Mouse (Mus musculus) liver, embryonic 13.5 days (tissue): ENCODE results near the gene Krt33a. TPM values are rescaled to one million over a fixed set of nuclear protein-coding genes. Genes with fewer than 3 reads are reported as not detected.

Experiments used
- ATAC-seq: fragments of 200-750 bp; cut with Nextera tagmentation; 2 replicates; pipeline ENCODE4 v1.8.0; 2017; ENCODE audit warnings: low read depth, mild to moderate bottlenecking, moderate number of reproducible peaks, moderate library complexity
- DNase-seq: peaks from one replicate; pipeline ENCODE4 v3.0.0; 2022
- H3K27ac ChIP-seq: fragments of 300-500 bp; sonication (generic); 2 replicates; pipeline ENCODE4 v1.5.1; 2015; ENCODE audit warnings: moderate library complexity, mild to moderate bottlenecking, inconsistent platforms
- H3K27me3 ChIP-seq: fragments of 300-500 bp; sonication (generic); 2 replicates; pipeline ENCODE4 v1.6.1; 2015; ENCODE audit warnings: mild to moderate bottlenecking, inconsistent platforms
- H3K36me3 ChIP-seq: fragments of 300-500 bp; sonication (generic); 2 replicates; pipeline ENCODE4 v1.6.1; 2015; ENCODE audit warnings: mild to moderate bottlenecking, inconsistent platforms
- H3K4me1 ChIP-seq: fragments of 300-500 bp; sonication (generic); replicated peaks from 2 replicates; pipeline ENCODE4 v1.6.1; 2015; ENCODE audit warnings: inconsistent platforms
- H3K4me2 ChIP-seq: fragments of 300-500 bp; sonication (generic); 2 replicates; pipeline ENCODE4 v1.6.1; 2015; ENCODE audit warnings: inconsistent platforms, mild to moderate bottlenecking, moderate library complexity
- H3K4me3 ChIP-seq: fragments of 300-500 bp; sonication (generic); replicated peaks from 2 replicates; pipeline ENCODE4 v1.5.1; 2015; ENCODE audit warnings: mild to moderate bottlenecking, inconsistent platforms
- H3K9ac ChIP-seq: fragments of 300-500 bp; sonication (generic); 2 replicates; pipeline ENCODE4 v1.6.1; 2015; ENCODE audit warnings: mild to moderate bottlenecking, inconsistent platforms
- H3K9me3 ChIP-seq: fragments of 300-500 bp; sonication (generic); replicated peaks from 2 replicates; pipeline ENCODE4 v1.6.1; 2016; ENCODE audit warnings: inconsistent platforms
- WGBS: fragments of 180-500 bp; shearing (Covaris S2); methylation state at CpG from one replicate; pipeline ENCODE4 v1.1.7; 2015; ENCODE audit not compliant: insufficient replicate concordance; 5-methylcytosine and 5-hydroxymethylcytosine counted together
- polyA plus RNA-seq: library from polyadenylated mRNA; unstranded; fragments of >200 nt; fragmentation: Nextera tagmentation; extraction: Ambion mirVana; gene quantifications from 2 replicates; pipeline ENCODE4 v1.2.1, GENCODE M21; 2015

The Krt33a gene
- polyA plus RNA-seq, 1 experiment from 2014 or later: not detected

DNA sequence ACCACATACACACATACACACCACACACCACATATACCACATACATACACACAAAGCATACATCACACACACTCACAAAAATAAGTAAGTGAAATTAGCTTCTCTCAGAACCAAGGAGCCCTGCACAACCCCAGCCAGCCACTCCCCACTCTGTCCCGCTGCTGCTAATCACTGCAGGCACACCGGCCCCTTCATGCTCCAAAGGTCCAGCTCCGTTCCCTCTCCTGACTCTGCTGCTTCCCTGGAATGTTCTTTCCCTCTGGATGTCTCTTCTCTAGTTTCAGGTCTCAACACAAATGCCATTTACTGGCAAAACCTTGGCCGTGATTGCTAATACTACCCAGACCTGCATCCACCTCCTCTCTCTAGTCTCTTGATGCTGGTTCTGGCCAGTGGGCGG is 5.3 kb downstream of the Krt33a start:
- Histone ChIP-seq H3K4me1 (no peaks in the 10 kb centered on the region), H3K4me2 (no peak overlapping the region), H3K36me3 (no peaks in the 10 kb centered on the region), H3K27ac (no peak overlapping the region), H3K27me3 (no peaks in the 10 kb centered on the region), H3K9ac (no peak overlapping the region), H3K9me3 (no peaks in the 10 kb centered on the region), H3K4me3 (no peak overlapping the region)
- ATAC-seq (no peak), DNase-seq (no peak)
- WGBS: 73% methylated on average over 5 of the region's 5 CpGs

DNA sequence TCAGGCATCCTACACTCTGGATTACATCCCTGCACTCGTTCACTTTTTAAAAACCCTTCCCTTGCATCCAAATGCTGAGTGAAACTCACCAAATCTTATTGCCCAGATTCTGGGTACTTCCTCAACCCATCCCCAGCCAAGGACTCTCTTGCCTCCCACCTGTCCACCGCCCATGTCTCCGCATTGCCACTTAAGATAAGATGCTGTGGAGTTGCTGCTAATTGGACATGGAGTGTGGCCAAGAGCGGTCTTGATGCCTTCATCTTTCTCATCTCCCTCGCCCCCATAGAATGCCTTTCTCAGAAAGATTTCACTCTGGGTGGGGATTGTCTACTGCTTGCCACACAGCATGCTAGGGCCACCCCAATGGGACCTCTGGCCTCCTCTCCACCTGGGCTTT is 7.7 kb downstream of the Krt33a start:
- no peak overlapping the region for H3K4me3 ChIP-seq
- DNase-seq: no peak
- WGBS: 67% methylated on average over 5 of the region's 5 CpGs
- H3K9ac ChIP-seq: no peak overlapping the region
- ATAC-seq: no peak
- H3K4me2 ChIP-seq: no peak overlapping the region
- no peaks in the 10 kb centered on the region for H3K9me3 ChIP-seq
- no peaks in the 10 kb centered on the region for H3K27me3 ChIP-seq
- no peaks in the 10 kb centered on the region for H3K4me1 ChIP-seq
- no peak overlapping the region for H3K27ac ChIP-seq
- no peaks in the 10 kb centered on the region for H3K36me3 ChIP-seq

DNA sequence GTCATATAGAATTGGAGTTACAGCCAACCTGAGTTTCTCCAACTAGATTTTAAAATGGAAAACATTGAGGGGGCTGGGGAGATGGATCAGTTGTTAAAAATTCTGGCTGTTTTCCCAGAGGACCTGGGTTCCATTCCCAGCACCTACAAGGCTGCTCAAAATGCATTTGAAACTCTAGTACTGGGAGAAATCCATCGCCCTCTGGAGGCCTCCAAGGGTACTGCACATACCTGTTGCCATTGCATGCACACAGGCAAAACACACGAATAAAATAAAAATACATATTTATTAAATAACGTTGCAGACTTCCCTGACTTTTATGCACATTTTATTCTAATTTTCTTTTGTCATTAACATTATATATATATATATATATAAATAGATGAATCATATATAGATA is 9.4 kb downstream of the Krt33a start:
- 39% methylated on average over 3 of the region's 3 CpGs for WGBS
- no peak overlapping the region for H3K4me2 ChIP-seq
- DNase-seq (no peak), ATAC-seq (no peak)
- H3K4me3 ChIP-seq: no peak overlapping the region
- H3K36me3 ChIP-seq: no peaks in the 10 kb centered on the region
- H3K9ac ChIP-seq: no peak overlapping the region
- H3K9me3 ChIP-seq: no peaks in the 10 kb centered on the region
- no peaks in the 10 kb centered on the region for H3K4me1 ChIP-seq
- no peaks in the 10 kb centered on the region for H3K27me3 ChIP-seq
- H3K27ac ChIP-seq: no peak overlapping the region

DNA sequence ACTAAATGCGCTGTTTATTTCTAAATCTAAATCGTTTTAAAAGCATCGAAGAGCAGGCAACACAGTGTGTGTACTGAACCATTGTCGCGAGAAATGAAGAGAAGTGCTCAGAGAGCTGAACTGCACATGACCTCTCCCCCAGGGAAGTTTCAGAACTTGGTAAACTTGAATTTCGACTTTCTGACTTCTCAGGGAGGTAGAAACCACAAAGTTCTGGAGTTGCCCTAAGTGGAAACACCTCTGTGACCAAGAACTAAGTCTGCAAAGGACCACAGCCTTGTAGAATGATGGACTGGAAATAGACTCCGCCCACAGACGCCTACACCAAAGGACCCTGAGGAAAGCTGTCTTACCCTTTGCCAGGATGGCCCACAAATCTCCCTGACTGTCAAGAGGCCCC is 10.1 kb downstream of the Krt33a start:
- 72% methylated on average over 8 of the region's 8 CpGs for WGBS
- no peak overlapping the region for H3K4me2 ChIP-seq
- H3K4me1 ChIP-seq: no peaks in the 10 kb centered on the region
- H3K9me3 ChIP-seq: no peaks in the 10 kb centered on the region
- ATAC-seq: no peak
- no peak for DNase-seq
- no peaks in the 10 kb centered on the region for H3K36me3 ChIP-seq
- H3K9ac ChIP-seq: no peak overlapping the region
- no peak overlapping the region for H3K4me3 ChIP-seq
- no peaks in the 10 kb centered on the region for H3K27me3 ChIP-seq
- H3K27ac ChIP-seq: no peak overlapping the region

DNA sequence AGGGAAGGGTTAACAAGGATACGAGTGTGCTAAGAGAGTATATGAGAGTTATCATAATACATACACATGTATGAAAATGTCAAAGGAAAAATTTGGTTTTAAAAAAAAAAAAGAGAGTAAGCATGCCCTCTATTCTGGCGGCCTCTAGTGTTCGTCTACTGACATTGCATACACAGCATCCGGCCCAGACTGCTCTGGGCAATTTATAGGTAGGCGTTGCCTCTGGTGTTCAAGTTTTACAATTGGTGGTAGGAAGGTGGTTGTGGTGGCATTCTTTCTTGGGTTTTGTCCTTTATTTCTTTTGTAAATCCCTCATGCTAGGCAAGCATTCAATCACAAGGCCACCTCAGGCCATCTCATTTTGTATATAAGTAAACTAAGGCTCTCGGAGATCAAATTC is 11.2 kb downstream of the Krt33a start:
- H3K27ac ChIP-seq: no peak overlapping the region
- no peak overlapping the region for H3K4me3 ChIP-seq
- WGBS: 25% methylated on average over 6 of the region's 6 CpGs
- DNase-seq (no peak), ATAC-seq (no peak)
- H3K27me3 ChIP-seq: no peaks in the 10 kb centered on the region
- no peaks in the 10 kb centered on the region for H3K9me3 ChIP-seq
- no peak overlapping the region for H3K9ac ChIP-seq
- no peaks in the 10 kb centered on the region for H3K36me3 ChIP-seq
- no peak overlapping the region for H3K4me2 ChIP-seq
- H3K4me1 ChIP-seq: no peaks in the 10 kb centered on the region

DNA sequence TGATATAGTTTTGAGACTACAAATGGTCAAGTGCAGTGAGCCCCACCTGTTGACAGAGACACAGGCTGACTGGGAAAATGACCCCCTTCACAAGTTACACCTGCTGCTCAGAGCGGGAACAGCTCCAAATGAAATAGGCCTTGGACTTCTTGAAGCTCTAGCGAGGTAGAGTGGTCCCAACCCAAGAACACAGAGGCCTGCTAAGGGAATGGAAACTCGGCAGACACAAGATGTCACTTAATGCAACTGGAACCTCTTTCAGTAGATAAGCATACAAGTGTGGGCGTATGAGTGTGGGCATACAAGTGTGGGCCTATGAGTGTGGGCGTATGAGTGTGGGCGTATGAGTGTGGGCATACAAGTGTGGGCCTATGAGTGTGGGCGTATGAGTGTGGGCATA is 16.9 kb downstream of the Krt33a start:
- Histone ChIP-seq H3K4me1 (no peaks in the 10 kb centered on the region), H3K4me3 (no peak overlapping the region), H3K27me3 (peaks cover 5% of the 10 kb centered on the region; the same call in 1 of the 2 replicates), H3K36me3 (no peaks in the 10 kb centered on the region), H3K4me2 (no peak overlapping the region), H3K9ac (no peak overlapping the region), H3K9me3 (no peaks in the 10 kb centered on the region), H3K27ac (no peak overlapping the region)
- DNase-seq: no peak
- WGBS: 69% methylated on average over 7 of the region's 7 CpGs
- ATAC-seq: no peak

DNA sequence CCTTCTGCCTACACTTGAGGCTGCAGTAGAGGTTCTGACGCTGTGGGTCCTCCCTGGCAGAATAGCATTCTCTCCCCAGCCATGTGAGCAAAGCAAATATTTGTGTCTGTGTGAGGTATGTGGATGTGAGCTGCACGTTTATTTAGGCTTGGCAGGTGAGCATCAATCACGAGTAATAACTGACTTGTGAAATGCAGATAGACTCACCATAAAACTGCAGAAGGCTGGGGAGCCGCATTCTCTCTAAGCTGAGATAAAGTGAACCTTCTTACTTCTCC is 21.7 kb downstream of the Krt33a start:
- no peaks in the 10 kb centered on the region for H3K36me3 ChIP-seq
- peaks cover 14% of the 10 kb centered on the region for H3K27me3 ChIP-seq
- no peak overlapping the region for H3K4me3 ChIP-seq
- H3K9ac ChIP-seq: no peak overlapping the region
- H3K4me1 ChIP-seq: no peaks in the 10 kb centered on the region
- DNase-seq (no peak), ATAC-seq (no peak)
- H3K9me3 ChIP-seq: no peaks in the 10 kb centered on the region
- no peak overlapping the region for H3K27ac ChIP-seq
- WGBS: 44% methylated on average over 4 of the region's 4 CpGs
- no peak overlapping the region for H3K4me2 ChIP-seq

DNA sequence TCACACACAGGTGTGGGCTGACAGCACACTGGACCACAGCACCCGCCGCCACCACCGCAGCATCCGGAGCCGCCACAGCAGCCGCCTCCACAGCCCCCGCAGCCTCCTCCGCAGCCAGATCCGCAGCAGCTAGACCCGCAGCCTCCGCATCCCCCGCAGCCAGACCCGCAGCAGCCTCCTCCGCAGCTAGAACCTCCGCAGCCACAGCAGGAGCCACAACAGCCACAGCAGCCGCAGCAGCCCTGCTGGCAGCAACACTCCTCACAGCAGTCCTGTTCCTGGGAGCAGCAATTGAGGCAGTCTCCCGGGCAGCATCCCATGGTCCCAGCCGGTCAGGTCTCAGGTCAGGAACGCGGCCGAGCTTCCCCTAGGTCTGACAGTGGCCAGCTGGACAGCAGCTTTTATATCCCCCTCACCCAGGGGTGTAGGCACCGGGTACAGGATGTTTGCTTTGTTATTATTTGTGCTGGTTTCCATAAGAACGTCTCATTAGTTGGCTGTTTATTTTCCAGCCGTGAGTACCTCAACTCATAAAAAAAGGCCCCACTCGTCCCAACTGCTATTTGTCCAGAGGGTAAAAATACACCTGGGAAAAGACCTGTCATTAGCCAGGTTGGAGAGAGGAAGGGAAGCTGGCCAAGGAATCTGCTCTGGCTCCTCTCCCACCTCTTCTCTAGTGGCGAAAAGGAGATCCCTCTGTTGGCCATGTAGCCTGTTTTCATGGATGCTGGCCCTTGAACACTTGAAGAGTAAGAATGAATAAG is 22.2 kb downstream of the Krt33a start, which contains the start of gene Krtap17-1:
TSS of gene Krtap17-1 (minus strand) at position 375 of the 764 bp plus-strand sequence.
- no peak within 1 kb of the TSS for H3K4me3 ChIP-seq
- H3K9ac ChIP-seq: no peak within 1 kb of the TSS
- H3K27me3 ChIP-seq: peaks cover 14% of the 10 kb centered on the region
- ATAC-seq (no peak), DNase-seq (no peak)
- no peak within 1 kb of the TSS for H3K4me2 ChIP-seq
- H3K4me1 ChIP-seq: no peaks in the 10 kb centered on the region
- H3K27ac ChIP-seq: no peak within 1 kb of the TSS
- H3K36me3 ChIP-seq: no peaks in the 10 kb centered on the region
- H3K9me3 ChIP-seq: no peaks in the 10 kb centered on the region
- 31% methylated on average over 26 of the region's 26 CpGs for WGBS

DNA sequence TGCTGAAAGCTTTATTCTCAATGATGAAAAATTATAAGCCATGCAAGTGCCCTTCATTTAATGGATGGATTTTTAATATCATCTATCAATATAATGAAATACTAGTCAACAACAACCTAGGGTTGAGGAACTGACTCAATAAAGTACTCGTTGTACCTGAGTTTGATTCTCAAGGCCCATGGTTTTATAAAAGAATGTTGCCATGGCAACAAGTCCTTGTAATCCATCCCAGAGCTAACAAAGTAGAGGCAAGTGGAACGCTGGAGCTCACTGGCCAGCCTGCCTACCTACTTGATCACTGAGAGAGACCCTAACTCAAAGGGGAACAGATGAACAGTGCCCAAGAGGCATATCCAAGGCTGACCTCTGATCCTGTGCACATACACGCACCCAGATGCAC is 25.4 kb downstream of the Krt33a start:
- Histone ChIP-seq H3K27ac (no peak overlapping the region), H3K27me3 (peaks cover 14% of the 10 kb centered on the region), H3K9ac (no peak overlapping the region), H3K4me3 (no peak overlapping the region), H3K4me1 (no peaks in the 10 kb centered on the region), H3K36me3 (no peaks in the 10 kb centered on the region), H3K4me2 (no peak overlapping the region), H3K9me3 (no peaks in the 10 kb centered on the region)
- DNase-seq: no peak
- ATAC-seq: no peak
- 60% methylated on average over 3 of the region's 3 CpGs for WGBS

DNA sequence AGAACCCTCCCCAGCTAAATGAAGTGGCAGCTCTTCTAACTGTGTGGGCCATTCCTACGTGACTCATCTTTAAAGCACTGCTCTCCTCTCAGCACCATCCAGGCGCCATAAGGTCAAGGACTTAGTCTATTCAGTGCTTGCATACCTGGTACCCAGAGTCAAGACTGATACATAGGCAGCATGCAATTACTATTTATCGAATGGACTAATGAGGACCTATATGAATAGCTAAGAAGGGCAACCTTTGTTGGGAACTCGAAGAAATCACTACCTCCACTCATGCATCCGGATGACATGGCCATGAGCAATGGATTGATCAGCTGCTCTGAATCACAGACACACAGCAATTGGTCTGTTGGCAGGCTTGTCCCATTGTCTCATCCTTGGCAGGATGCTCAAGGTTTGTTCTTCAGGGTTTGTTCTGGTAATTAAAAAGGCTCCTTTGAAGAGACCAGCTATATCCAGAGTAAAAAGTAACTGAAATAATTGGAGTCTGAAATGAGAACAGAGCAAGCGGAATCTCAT is 26.1 kb downstream of the Krt33a start:
- Histone ChIP-seq H3K36me3 (no peaks in the 10 kb centered on the region), H3K4me3 (no peak overlapping the region), H3K9me3 (no peaks in the 10 kb centered on the region), H3K9ac (no peak overlapping the region), H3K4me2 (no peak overlapping the region), H3K27me3 (peaks cover 14% of the 10 kb centered on the region), H3K27ac (no peak overlapping the region), H3K4me1 (no peaks in the 10 kb centered on the region)
- DNase-seq (no peak), ATAC-seq (no peak)
- whole genome bisulfite sequencing: 50% methylated on average over 6 of the region's 6 CpGs

DNA sequence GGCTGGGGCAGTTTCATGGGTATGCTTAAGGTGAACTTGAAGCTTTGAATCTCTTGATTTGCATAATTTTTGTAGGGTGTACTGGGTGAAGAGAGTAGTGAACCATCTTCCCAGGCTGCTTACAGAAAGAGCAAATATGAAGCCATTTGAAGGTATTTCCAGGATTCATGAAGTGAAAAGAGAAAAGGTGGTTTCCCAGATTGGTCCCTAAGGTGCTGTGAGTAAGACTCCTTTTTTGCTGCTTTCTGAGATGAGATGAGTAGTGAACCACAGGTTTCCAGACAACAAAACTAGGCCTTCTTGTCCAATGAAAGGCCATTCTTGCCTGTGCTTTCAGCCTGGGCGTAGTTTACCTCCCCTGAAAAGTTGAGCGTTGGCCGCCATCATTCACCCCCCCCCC is 27.5 kb downstream of the Krt33a start:
- Histone ChIP-seq H3K4me1 (no peaks in the 10 kb centered on the region), H3K9ac (no peak overlapping the region), H3K27ac (no peak overlapping the region), H3K9me3 (no peaks in the 10 kb centered on the region), H3K36me3 (no peaks in the 10 kb centered on the region), H3K27me3 (peaks cover 5% of the 10 kb centered on the region), H3K4me2 (no peak overlapping the region), H3K4me3 (no peak overlapping the region)
- ATAC-seq (no peak), DNase-seq (no peak)
- 70% methylated on average over 3 of the region's 3 CpGs for WGBS

DNA sequence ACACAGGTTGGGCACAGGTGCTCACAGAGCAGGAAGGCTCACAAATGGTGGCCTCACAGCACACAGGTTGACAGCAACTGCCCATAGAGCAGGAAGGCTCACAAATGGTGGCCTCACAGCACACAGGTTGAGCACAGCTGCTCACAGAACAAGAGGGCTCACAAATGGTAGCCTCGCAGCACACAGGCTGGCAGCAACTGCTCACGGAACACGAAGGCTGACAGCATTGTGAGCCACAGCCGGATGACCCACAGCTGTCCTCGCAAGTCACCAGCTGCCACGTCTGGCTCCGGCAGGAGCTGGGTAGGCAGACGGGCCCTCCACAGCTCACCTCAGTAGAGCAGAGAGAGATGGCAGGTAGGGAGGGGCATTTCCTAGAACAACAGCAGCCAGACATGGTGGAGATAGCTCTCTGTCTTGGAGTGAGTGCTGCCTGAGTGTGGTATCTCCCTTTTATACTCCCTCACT is 29.8 kb downstream of the Krt33a start, which contains the start of gene Krtap16-1:
TSS of gene Krtap16-1 (minus strand) at position 418 of the 468 bp plus-strand sequence.
- no peaks in the 10 kb centered on the region for H3K9me3 ChIP-seq
- no peaks in the 10 kb centered on the region for H3K27me3 ChIP-seq
- 62% methylated on average over 8 of the region's 8 CpGs for WGBS
- ATAC-seq (no peak), DNase-seq (no peak)
- H3K27ac ChIP-seq: no peak within 1 kb of the TSS
- no peak within 1 kb of the TSS for H3K9ac ChIP-seq
- H3K36me3 ChIP-seq: no peaks in the 10 kb centered on the region
- H3K4me2 ChIP-seq: no peak within 1 kb of the TSS
- H3K4me1 ChIP-seq: no peaks in the 10 kb centered on the region
- no peak within 1 kb of the TSS for H3K4me3 ChIP-seq
